Mouse (Mus musculus) macrophage (primary cell): ENCODE measurements around the gene Sod3. TPM values are rescaled to one million over a fixed set of nuclear protein-coding genes. Genes with fewer than 3 reads are reported as not detected.

Experiments used
- H3K27ac ChIP-seq: fragments of 350-480 bp; formaldehyde crosslinking; 2 replicates; pipeline ENCODE4 v1.9.0; 2021
- H3K36me3 ChIP-seq: fragments of 350-480 bp; formaldehyde crosslinking; 2 replicates; pipeline ENCODE4 v1.9.0; 2021; ENCODE audit errors: inconsistent target
- H3K4me3 ChIP-seq: fragments of 350-480 bp; formaldehyde crosslinking; 2 replicates; pipeline ENCODE4 v1.9.0; 2021; ENCODE audit errors: inconsistent target
- H3K79me2 ChIP-seq: fragments of 350-480 bp; formaldehyde crosslinking; 2 replicates; pipeline ENCODE4 v1.9.0; 2021; ENCODE audit errors: inconsistent target
- WGBS: methylation state at CpG from one replicate; pipeline ENCODE4 v1.1.7; 2026; ENCODE audit warnings: inconsistent platforms; ENCODE audit not compliant: missing documents; 5-methylcytosine and 5-hydroxymethylcytosine counted together
- polyA plus RNA-seq: library from polyadenylated mRNA; stranded (reverse); fragments of 250-400 nt; gene quantifications from 3 replicates; pipeline ENCODE4 v1.2.4, GENCODE M21; 2018; ENCODE audit warnings: inconsistent platforms
- total RNA-seq, 78 experiments: library from RNA; depleted of rRNA; stranded (reverse); fragments of 250-400 nt; gene quantifications; 1 replicate in 9 of 78; 2 replicates in 24 of 78; 3 replicates in 43 of 78; 4 replicates in 2 of 78; pipeline ENCODE4 v1.2.4; 2018; ENCODE audit warnings: inconsistent platforms in 56 of 78

Gene Sod3
- under 1 TPM in 1 of 26 experiments, not detected in 25; 0.76 TPM for total RNA-seq (2018; cell fraction: chromatin; rRNA removed)
- under 1 TPM in 5 of 26 experiments, not detected in 21; 0.04 to 0.10 (median 0.05) TPM for total RNA-seq (2018; cell fraction: cytosol; rRNA removed)
- under 1 TPM in 1 of 26 experiments, not detected in 25; 0.13 TPM for total RNA-seq (2018; cell fraction: nucleus; rRNA removed)
- polyA plus RNA-seq = 0.03 TPM in 1 of 3 replicates, not detected in the others

DNA sequence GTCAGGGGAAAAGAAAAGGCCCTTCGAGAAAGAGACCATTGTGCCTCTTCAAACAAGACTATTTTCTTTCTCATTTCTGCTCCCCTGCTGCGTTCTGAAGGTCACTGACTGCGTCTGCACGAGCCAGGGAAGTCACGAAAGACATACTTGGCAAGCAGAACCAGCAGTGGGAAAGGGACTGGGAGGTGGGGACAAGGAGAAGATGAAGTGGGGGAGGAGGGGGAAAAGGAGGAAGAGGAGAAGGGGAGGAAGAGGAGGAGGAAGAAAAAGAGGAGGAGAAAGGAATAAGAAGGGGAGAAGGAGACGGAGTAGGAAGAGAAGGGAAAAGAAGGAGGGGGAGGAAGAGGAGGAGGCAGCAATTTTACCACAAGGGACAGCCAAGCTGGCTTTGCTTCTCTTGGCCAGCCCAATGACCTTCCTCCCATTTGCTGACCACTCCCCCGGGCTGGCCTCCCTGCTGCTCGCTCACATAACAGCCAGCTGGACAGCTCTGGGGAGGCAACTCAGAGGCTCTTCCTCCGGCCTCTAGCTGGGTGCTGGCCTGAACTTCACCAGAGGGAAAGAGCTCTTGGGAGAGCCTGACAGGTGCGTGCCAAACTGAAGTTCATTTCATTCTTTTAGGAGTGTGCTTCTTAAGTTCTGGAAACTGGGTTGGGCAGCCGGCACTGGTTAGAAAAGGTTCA lies at the start of gene Sod3:
TSS of gene Sod3 (plus strand) at position 324 of the 683 bp plus-strand sequence.
- Histone ChIP-seq H3K27ac (no peak within 1 kb of the TSS), H3K4me3 (no peak within 1 kb of the TSS), H3K79me2 (no peaks in the 10 kb centered on the region), H3K36me3 (no peaks in the 10 kb centered on the region)
- 69% methylated on average over 11 of the region's 11 CpGs for WGBS

- 85% methylated on average over 5 of the region's 7 CpGs for WGBS
- no peak overlapping the region for H3K27ac ChIP-seq
- no peak overlapping the region for H3K4me3 ChIP-seq
- no peaks in the 10 kb centered on the region for H3K79me2 ChIP-seq
- no peaks in the 10 kb centered on the region for H3K36me3 ChIP-seq
These were observed 46.7 kb upstream of the Sod3 start for GRCm38 (mm10) chr5:52316926-52317325.

DNA sequence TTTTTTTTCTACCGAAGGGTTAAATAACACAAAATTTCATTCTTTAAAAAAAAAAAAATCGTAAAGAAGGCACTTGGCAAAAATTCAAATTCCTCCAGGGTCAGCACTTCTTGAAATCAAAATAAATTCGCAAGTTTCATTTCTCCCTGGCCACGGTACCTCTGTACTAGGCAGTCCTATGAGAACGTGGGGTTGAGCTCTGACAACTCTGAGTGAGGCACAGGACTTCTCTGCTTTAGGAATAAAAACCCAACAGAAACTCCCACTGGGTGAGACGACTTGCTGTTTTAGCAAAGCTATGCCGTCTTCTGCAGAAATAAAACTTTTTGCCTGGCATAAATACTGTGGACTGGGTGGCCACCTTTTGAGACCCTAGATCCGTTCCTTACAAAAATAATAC lies 44.1 kb upstream of the Sod3 start:
- H3K27ac ChIP-seq = no peak overlapping the region
- 40% methylated on average over 8 of the region's 8 CpGs for WGBS
- no peak overlapping the region for H3K4me3 ChIP-seq
- H3K36me3 ChIP-seq = no peaks in the 10 kb centered on the region
- no peaks in the 10 kb centered on the region for H3K79me2 ChIP-seq

- Histone ChIP-seq H3K4me3 (no peak overlapping the region), H3K27ac (no peak overlapping the region), H3K36me3 (no peaks in the 10 kb centered on the region), H3K79me2 (no peaks in the 10 kb centered on the region)
- WGBS = 56% methylated on average over 8 of the region's 8 CpGs
These were observed 31.5 kb upstream of the Sod3 start for GRCm38 (mm10) chr5:52332120-52332519.

GRCm38 (mm10) chr5:52335590-52335989 lies 28.0 kb upstream of the Sod3 start:
- WGBS = 89% methylated on average over 3 of the region's 3 CpGs

DNA sequence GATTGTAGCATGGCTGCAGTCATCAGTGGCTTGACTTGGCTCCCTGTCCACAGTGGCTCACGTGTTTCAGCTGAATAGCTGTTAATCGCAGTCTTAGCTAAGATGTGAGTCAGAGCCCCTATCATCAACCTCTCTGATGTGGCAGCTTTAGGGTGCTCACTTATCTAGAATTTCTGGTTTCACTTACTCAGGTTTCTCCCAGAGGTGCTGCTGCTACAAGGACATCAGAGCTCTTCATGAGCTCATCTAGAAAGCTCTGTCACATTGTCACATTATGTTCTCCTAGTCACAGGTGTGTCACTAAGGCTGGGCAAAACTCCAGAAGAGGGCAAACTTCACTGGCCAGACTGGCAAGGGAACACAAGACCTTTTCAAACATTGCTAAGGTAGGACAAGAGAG lies 24.5 kb upstream of the Sod3 start:
- Histone ChIP-seq H3K4me3 (no peak overlapping the region), H3K36me3 (no peaks in the 10 kb centered on the region), H3K79me2 (no peaks in the 10 kb centered on the region), H3K27ac (no peak overlapping the region)
- WGBS = 93% methylated on average over 2 of the region's 2 CpGs

More at GRCm38 (mm10) chr5:52335590-52335989, 28.0 kb upstream of the Sod3 start:
- Histone ChIP-seq H3K79me2 (no peaks in the 10 kb centered on the region), H3K36me3 (no peaks in the 10 kb centered on the region), H3K27ac (no peak overlapping the region), H3K4me3 (no peak overlapping the region)

- no peaks in the 10 kb centered on the region for H3K36me3 ChIP-seq
- 94% methylated on average over 2 of the region's 2 CpGs for WGBS
- no peak overlapping the region for H3K27ac ChIP-seq
- no peak overlapping the region for H3K4me3 ChIP-seq
- H3K79me2 ChIP-seq = no peaks in the 10 kb centered on the region
These were observed 16.7 kb upstream of the Sod3 start for GRCm38 (mm10) chr5:52346890-52347289.

DNA sequence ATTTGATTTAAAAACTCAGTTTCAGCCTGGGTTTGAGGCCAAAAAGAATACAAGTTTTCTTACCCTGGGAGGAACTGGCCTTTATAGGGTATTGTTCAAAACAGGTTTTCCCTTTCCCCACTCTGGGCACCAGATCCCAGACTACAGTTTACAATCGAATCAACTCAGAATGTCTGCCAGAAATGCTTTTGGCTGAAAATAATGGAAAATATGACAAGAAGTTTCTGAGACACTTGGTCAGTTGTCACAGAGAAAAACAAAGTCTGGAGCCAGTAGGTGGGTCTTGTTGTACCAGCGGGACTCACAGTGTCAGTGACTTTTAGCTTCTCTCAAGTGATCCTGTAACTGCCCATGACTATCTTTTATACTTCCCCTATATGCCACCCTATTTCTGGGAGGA lies 13.1 kb upstream of the Sod3 start:
- no peak overlapping the region for H3K27ac ChIP-seq
- H3K4me3 ChIP-seq = no peak overlapping the region
- WGBS = 88% methylated on average over 2 of the region's 2 CpGs
- no peaks in the 10 kb centered on the region for H3K36me3 ChIP-seq
- no peaks in the 10 kb centered on the region for H3K79me2 ChIP-seq

DNA sequence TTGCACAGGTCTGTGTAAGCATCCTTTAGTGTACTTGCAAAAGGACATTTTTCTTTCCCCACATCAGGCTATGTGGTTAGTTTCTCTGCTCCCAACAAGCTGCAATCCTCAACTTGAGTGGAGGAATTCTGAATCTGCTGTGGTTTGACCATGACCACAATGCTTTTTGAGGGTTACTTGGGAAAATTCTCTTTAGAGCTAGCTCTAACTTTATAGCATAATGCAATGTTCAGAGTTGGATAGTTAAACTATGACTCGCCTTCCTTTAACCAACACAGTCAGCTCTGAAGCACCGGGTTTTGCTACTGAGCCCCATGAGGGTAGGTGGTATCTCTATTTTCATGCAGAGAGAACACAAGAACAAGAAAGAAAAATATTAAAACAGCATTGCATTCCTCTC lies 12.0 kb upstream of the Sod3 start:
- WGBS = 92% methylated on average over 2 of the region's 2 CpGs
- Histone ChIP-seq H3K27ac (no peak overlapping the region), H3K36me3 (no peaks in the 10 kb centered on the region), H3K79me2 (no peaks in the 10 kb centered on the region), H3K4me3 (no peak overlapping the region)

GRCm38 (mm10) chr5:52352730-52353129 lies 10.9 kb upstream of the Sod3 start:
- Histone ChIP-seq H3K79me2 (no peaks in the 10 kb centered on the region), H3K4me3 (no peak overlapping the region), H3K36me3 (no peaks in the 10 kb centered on the region), H3K27ac (no peak overlapping the region)
- 63% methylated on average over 5 of the region's 5 CpGs for WGBS

DNA sequence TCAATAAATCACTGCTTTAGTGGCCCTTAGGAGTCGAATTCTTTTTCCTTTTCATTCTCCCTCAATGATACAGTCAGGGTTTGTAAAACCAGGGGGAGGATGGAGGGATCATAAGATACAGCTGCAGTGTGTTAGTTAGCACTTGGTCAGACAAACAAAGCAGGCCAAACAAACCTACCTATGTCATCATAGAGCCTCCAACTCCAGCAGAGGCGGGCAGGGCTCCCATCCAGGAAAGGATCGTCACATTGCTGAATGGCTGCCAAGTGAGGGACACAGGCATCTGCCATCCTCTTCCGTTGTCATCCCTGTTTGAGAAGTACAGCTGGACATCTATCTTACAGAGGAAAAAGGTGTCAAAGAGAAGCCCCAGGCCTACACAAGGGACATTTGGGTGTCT lies 9.2 kb upstream of the Sod3 start:
- no peak overlapping the region for H3K4me3 ChIP-seq
- H3K27ac ChIP-seq = no peak overlapping the region
- no peaks in the 10 kb centered on the region for H3K36me3 ChIP-seq
- 86% methylated on average over 3 of the region's 4 CpGs for WGBS
- no peaks in the 10 kb centered on the region for H3K79me2 ChIP-seq

DNA sequence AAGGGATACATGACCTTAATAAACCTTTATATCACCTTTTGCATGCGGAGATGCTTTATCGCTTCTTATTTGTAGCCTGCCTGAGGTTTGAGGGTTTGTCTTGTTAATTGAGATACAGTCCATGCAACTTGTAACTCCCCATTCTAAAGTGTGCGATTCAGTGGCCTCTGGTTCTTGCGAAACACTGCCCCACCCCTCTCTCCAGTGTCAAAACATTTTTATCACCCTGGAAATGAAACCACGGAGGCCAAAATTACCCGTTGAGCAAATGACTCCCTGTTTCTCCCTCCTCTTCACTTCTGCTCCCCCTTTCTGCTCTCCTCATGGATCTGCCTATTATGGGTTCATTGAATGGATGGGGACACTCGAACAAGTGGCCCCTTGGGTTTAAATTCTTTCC lies 8.0 kb upstream of the Sod3 start:
- H3K36me3 ChIP-seq = no peaks in the 10 kb centered on the region
- H3K79me2 ChIP-seq = no peaks in the 10 kb centered on the region
- no peak overlapping the region for H3K4me3 ChIP-seq
- no peak overlapping the region for H3K27ac ChIP-seq
- WGBS = 30% methylated on average over 6 of the region's 7 CpGs

GRCm38 (mm10) chr5:52357175-52357754 lies 6.3 kb upstream of the Sod3 start:
- 83% methylated on average over 9 of the region's 9 CpGs for WGBS

GRCm38 (mm10) chr5:52358120-52358519 lies 5.5 kb upstream of the Sod3 start:
- no peaks in the 10 kb centered on the region for H3K79me2 ChIP-seq
- no peak overlapping the region for H3K27ac ChIP-seq
- H3K36me3 ChIP-seq = no peaks in the 10 kb centered on the region
- no peak overlapping the region for H3K4me3 ChIP-seq
- 93% methylated on average over 6 of the region's 6 CpGs for WGBS

More at GRCm38 (mm10) chr5:52357175-52357754, 6.3 kb upstream of the Sod3 start:
- Histone ChIP-seq H3K27ac (no peak overlapping the region), H3K4me3 (no peak overlapping the region), H3K79me2 (no peaks in the 10 kb centered on the region), H3K36me3 (no peaks in the 10 kb centered on the region)

DNA sequence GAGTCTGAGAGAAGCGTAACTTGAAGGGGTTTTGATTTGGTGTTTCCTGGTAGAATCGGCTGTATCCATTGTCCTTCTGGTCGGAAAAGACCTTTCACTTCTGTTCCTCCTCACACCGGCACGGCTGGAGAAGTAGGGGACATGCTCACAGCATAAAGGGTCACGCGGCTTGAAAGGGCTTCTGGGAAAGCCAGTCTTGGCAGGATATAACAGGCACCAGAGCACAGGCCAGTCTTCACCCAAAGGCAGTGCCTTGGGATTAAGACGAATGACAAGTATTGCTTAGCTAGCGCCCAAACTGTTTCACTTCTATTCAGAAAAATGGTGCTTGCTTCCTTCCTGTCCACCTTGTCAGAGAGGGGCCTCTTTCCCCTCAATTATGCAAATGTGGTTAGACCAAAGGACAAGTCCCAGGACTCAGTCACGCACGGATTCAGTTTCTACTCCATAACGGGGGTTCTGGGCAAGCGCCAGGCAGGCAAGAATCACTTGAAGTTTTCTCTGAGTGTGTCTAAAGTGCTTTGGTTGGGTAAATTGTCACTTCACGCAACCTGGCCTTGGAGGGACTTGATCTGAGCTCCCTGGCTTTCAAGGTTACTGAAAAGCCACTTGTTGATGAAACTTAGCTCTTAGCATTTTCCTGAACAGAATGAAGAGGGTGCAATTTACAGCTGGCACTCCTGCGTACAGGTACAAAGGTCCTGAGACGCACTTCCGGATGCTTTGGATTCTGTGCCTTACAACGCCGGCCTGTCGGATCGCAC lies 3.1 kb upstream of the Sod3 start:
- WGBS = 69% methylated on average over 21 of the region's 21 CpGs
- Histone ChIP-seq H3K4me3 (no peak overlapping the region), H3K27ac (no peak overlapping the region), H3K36me3 (no peaks in the 10 kb centered on the region), H3K79me2 (no peaks in the 10 kb centered on the region)
